Mouse (Mus musculus) G1E-ER4 (cell line): ENCODE measurements around the gene 4933407L21Rik. TPM values are rescaled to one million over a fixed set of nuclear protein-coding genes. Genes with fewer than 3 reads are reported as not detected.

Experiments used
- GATA1 ChIP-seq: IDR thresholded peaks from one replicate; pipeline ENCODE4 v1.8.0; 2012; ENCODE audit warnings: low read length, inconsistent platforms
- polyA plus RNA-seq: library from polyadenylated mRNA; stranded (reverse); fragments of >175 nt; gene quantifications from 2 replicates; pipeline ENCODE4 v1.2.3, GENCODE M21; 2012

4933407L21Rik gene
- polyA plus RNA-seq, 1 experiment = not detected

GRCm38 (mm10) chr1:85969081-85969480, 40.8 kb downstream of the 4933407L21Rik start:
- TF ChIP-seq GATA1 = no peak

- TF ChIP-seq GATA1 = no peak
Measured at GRCm38 (mm10) chr1:85969519-85969918, 41.2 kb downstream of the 4933407L21Rik start.

GRCm38 (mm10) chr1:85971070-85971469, 42.8 kb downstream of the 4933407L21Rik start:
- no peak for TF ChIP-seq GATA1

- TF ChIP-seq GATA1 = no peak
Measured at GRCm38 (mm10) chr1:85972341-85972740, 44.1 kb downstream of the 4933407L21Rik start.

- TF ChIP-seq GATA1 = no peak
Measured at GRCm38 (mm10) chr1:85973468-85973877, 45.2 kb downstream of the 4933407L21Rik start.

- TF ChIP-seq GATA1 = no peak
Measured at GRCm38 (mm10) chr1:85977709-85978108, 49.4 kb downstream of the 4933407L21Rik start.

GRCm38 (mm10) chr1:85981738-85982357, 53.6 kb downstream of the 4933407L21Rik start:
- TF ChIP-seq GATA1 = no peak

- TF ChIP-seq GATA1 = no peak
Measured at GRCm38 (mm10) chr1:85985784-85986183, 57.5 kb downstream of the 4933407L21Rik start.

GRCm38 (mm10) chr1:85988351-85988750, 60.1 kb downstream of the 4933407L21Rik start:
- no peak for TF ChIP-seq GATA1

Other genes with a start within 250 kb of the 4933407L21Rik start
- 0.08 TPM in 1 of 2 replicates, not detected in the other for gene A630001G21Rik, start 149.8 kb upstream of the 4933407L21Rik start, polyA plus RNA-seq
- gene Cab39, start 135.0 kb upstream of the 4933407L21Rik start, polyA plus RNA-seq = 34.8 and 51.3 TPM in 2 replicates
- 56.9 and 71.2 TPM in 2 replicates for gene Itm2c, start 34.2 kb upstream of the 4933407L21Rik start, polyA plus RNA-seq
- gene Gpr55, start 32.5 kb downstream of the 4933407L21Rik start, polyA plus RNA-seq = not detected in 2 replicates
- not detected in 2 replicates for gene Spata3, start 88.3 kb downstream of the 4933407L21Rik start, polyA plus RNA-seq
- gene 2810459M11Rik, start 117.4 kb downstream of the 4933407L21Rik start, polyA plus RNA-seq = not detected in 2 replicates
- gene Psmd1, start 135.9 kb downstream of the 4933407L21Rik start, polyA plus RNA-seq = 30.6 and 45.0 TPM in 2 replicates
- gene Htr2b, start 183.5 kb downstream of the 4933407L21Rik start, polyA plus RNA-seq = not detected in 2 replicates
- 8.6 and 12.9 TPM in 2 replicates for gene Gm21972, start 205.2 kb downstream of the 4933407L21Rik start, polyA plus RNA-seq
- gene Armc9, start 226.3 kb downstream of the 4933407L21Rik start, polyA plus RNA-seq = 4.8 and 6.2 TPM in 2 replicates